ENCODE assay signal across 8 mouse cellular contexts in the genomic region with DNA sequence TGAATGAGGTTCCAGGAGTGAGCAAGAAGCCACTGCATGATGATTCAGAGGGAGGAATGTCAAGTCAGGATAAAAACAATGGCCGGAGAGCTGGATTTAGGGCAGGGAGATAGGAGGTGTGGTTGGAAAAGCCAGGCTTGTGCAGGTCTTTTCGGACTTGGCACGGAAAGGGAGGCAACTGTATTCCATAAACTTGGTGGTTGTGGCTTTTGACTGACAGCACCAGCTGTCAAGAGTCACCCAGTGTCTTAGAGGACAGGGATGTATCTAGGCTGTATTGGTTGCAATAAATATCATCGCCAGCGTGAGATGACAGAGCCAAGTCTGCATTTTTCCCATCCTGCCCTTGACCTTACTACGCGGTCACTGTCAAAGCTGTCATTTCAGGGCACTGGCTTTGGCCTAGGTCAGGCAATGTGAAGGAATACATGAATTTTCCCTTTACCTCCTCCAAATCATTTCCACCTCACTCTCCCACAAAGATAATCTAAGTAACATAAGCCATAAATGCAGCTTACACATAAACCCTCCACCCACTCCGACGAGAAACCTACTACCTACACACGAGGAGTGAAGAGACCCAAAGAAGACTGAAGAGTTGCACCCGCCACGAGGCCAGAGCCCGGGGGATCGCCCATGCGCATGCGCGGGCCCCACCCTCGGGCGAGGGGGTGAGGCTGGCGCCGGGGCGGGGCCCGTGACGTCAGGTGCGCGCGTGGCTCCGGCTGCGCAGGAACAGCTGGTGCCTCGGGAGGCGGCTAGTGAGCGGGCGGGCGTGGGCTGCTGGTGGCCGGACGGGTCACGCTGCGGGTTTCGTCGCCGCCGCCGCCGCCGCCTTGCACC. TPM values are rescaled to one million over a fixed set of nuclear protein-coding genes. Genes with fewer than 3 reads are reported as not detected.
DNase-seq lines count a peak whose midpoint lies in the region; ATAC-seq and TF ChIP-seq lines count a peak whose summit lies in the region.

No protein-coding gene starts in this region.

- no peaks in the 10 kb centered on the region; the same call in 1 of the 2 replicates for H3K79me2 ChIP-seq in MEL (ENCODE audit: control insufficient read depth, insufficient read depth, low read length, poor library complexity)

- peak in 1 of 2 experiments; percentile 27; a peak in 1 of 4 replicates for TF ChIP-seq EP300 in MEL (IDR thresholded peaks at IDR 0.05; ENCODE audit: low read depth in 1 of 2, low read length in 2 of 2)

- no peaks in the 10 kb centered on the region for H3K9me3 ChIP-seq in MEL (replicated peaks; ENCODE audit: insufficient read depth, low read length)
- no peaks in the 10 kb centered on the region for H3K9me3 ChIP-seq in forebrain, postnatal 0 days (ENCODE audit: low read length)
- H3K9me3 ChIP-seq in lung, embryonic 14.5 days (ENCODE audit: low read depth, low read length), result no peaks in the 10 kb centered on the region

- H3K4me2 ChIP-seq in forebrain, postnatal 0 days (ENCODE audit: low read depth), result peak overlapping the region; percentile 77
- H3K4me2 ChIP-seq in lung, embryonic 14.5 days, result peak overlapping the region; percentile 95

- peak overlapping the region; percentile 59 to 99 for H3K4me3 ChIP-seq in MEL (ENCODE audit: control insufficient read depth in 1 of 2, insufficient read depth in 1 of 2, low read depth in 2 of 2, low read length in 2 of 2)
- peak overlapping the region; percentile 87 for H3K4me3 ChIP-seq in cerebellum, adult 2 months (replicated peaks; ENCODE audit: insufficient read depth, low read depth, low read length)
- H3K4me3 ChIP-seq in forebrain, postnatal 0 days (ENCODE audit: low read depth, low read length), result peak overlapping the region; percentile 74
- peak overlapping the region; percentile 86 for H3K4me3 ChIP-seq in lung, embryonic 14.5 days (ENCODE audit: low read depth, low read length)

- H3K4me1 ChIP-seq in MEL (ENCODE audit: control insufficient read depth in 1 of 2, insufficient read depth in 2 of 2, low read length in 2 of 2), result peaks cover 6 to 19% of the 10 kb centered on the region in 2 experiments; a peak in 3 of 4 replicates
- H3K4me1 ChIP-seq in cerebellum, adult 2 months (ENCODE audit: control insufficient read depth, insufficient read depth, low read length), result peaks cover 10% of the 10 kb centered on the region; the same call in 1 of the 2 replicates
- peaks cover 10% of the 10 kb centered on the region; the same call in 1 of the 2 replicates for H3K4me1 ChIP-seq in forebrain, postnatal 0 days (ENCODE audit: insufficient read depth)
- 0 out of 2 replicates have a peak, but pooled peaks cover 8% of the 10 kb centered on the region for H3K4me1 ChIP-seq in lung, embryonic 14.5 days (ENCODE audit: insufficient read depth)

- no peak for TF ChIP-seq RAD21 in MEL (IDR thresholded peaks at IDR 0.05; ENCODE audit: low read depth, low read length)

- peak; percentile 97 for ATAC-seq in forebrain, postnatal 0 days
- ATAC-seq in lung, embryonic 14.5 days (ENCODE audit: insufficient read depth), result peak; percentile 92
- ATAC-seq in neutrophil, adult 5-6 weeks (ENCODE audit: extremely low read depth, insufficient number of reproducible peaks, low FRiP score, poor library complexity, severe bottlenecking), result peak; percentile 66

- peak overlapping the region; percentile 64 for H3K9ac ChIP-seq in MEL (ENCODE audit: control insufficient read depth, low read depth, low read length, poor library complexity, severe bottlenecking)
- H3K9ac ChIP-seq in forebrain, postnatal 0 days, result peak overlapping the region; percentile 80
- H3K9ac ChIP-seq in lung, embryonic 14.5 days, result peak overlapping the region; percentile 74

- WGBS in cerebellum, adult 2 months, result 3% methylated on average over 45 of the region's 45 CpGs
- WGBS in forebrain, postnatal 0 days, result 10% methylated on average over 36 of the region's 45 CpGs
- 6% methylated on average over 45 of the region's 45 CpGs for WGBS in lung, embryonic 14.5 days

- no peaks in the 10 kb centered on the region for H3K27me3 ChIP-seq in MEL (ENCODE audit: control insufficient read depth in 1 of 2, insufficient read depth in 2 of 2, low read length in 2 of 2)
- no peaks in the 10 kb centered on the region for H3K27me3 ChIP-seq in cerebellum, adult 2 months (ENCODE audit: control insufficient read depth, insufficient read depth, low read length)
- H3K27me3 ChIP-seq in forebrain, postnatal 0 days (ENCODE audit: insufficient read depth, low read length), result no peaks in the 10 kb centered on the region
- H3K27me3 ChIP-seq in lung, embryonic 14.5 days (ENCODE audit: insufficient read depth, low read length), result no peaks in the 10 kb centered on the region

- peak; percentile 94 for DNase-seq in MEL (ENCODE audit: low read depth, low spot score)
- DNase-seq in cerebellum, adult 2 months, result peak; percentile 96
- peak; percentile 97 for DNase-seq in forebrain, postnatal 0 days
- DNase-seq in heart, postnatal 4 days, result peak; percentile 96
- DNase-seq in layer of hippocampus, adult 8-10 months (ENCODE audit: low spot score in 2 of 2), result peak; percentile 79 to 91
- DNase-seq in lung, embryonic 14.5 days, result peak; percentile 96
- DNase-seq in testis, postnatal 14 days (ENCODE audit: low spot score), result peak; percentile 89

- peak; percentile 72 to 95; a peak in 2 of 4 replicates for TF ChIP-seq POLR2A in MEL (IDR thresholded peaks at IDR 0.05; ENCODE audit: control insufficient read depth in 1 of 2, insufficient read depth in 1 of 2, low read depth in 1 of 2, low read length in 2 of 2, poor library complexity in 1 of 2)
- peak; percentile 90 for TF ChIP-seq POLR2A in cerebellum, adult 2 months (IDR thresholded peaks at IDR 0.05; ENCODE audit: borderline replicate concordance, insufficient read depth, low read length)

- TF ChIP-seq CTCF in MEL (IDR thresholded peaks at IDR 0.05 in 2 of 3, conservative IDR thresholded peaks at IDR 0.05 in 1 of 3; ENCODE audit: control insufficient read depth in 1 of 3, insufficient read depth in 1 of 3, low read depth in 2 of 3, low read length in 3 of 3, poor library complexity in 1 of 3, severe bottlenecking in 1 of 3), result no peak
- TF ChIP-seq CTCF in cerebellum, adult 2 months (IDR thresholded peaks at IDR 0.05; ENCODE audit: borderline replicate concordance, insufficient read depth, low read depth, low read length), result no peak
- TF ChIP-seq CTCF in forebrain, postnatal 0 days (IDR thresholded peaks at IDR 0.05; ENCODE audit: low read depth), result no peak
- no peak for TF ChIP-seq CTCF in lung, embryonic 14.5 days (IDR thresholded peaks at IDR 0.05; ENCODE audit: low read depth)

- H3K27ac ChIP-seq in MEL (ENCODE audit: control insufficient read depth, low read depth, low read length), result peak overlapping the region; percentile 33
- H3K27ac ChIP-seq in cerebellum, adult 2 months (ENCODE audit: insufficient read depth, low read length), result peak overlapping the region; percentile 92
- peak overlapping the region; percentile 74 for H3K27ac ChIP-seq in forebrain, postnatal 0 days (ENCODE audit: low read depth, low read length)
- peak overlapping the region; percentile 70 for H3K27ac ChIP-seq in lung, embryonic 14.5 days (ENCODE audit: low read depth)

- H3K36me3 ChIP-seq in MEL (ENCODE audit: control insufficient read depth in 1 of 2, insufficient read depth in 2 of 2, low read length in 2 of 2), result peaks cover 0 to 7% of the 10 kb centered on the region in 2 experiments; a peak in 1 of 4 replicates
- H3K36me3 ChIP-seq in forebrain, postnatal 0 days (ENCODE audit: insufficient read depth), result no peaks in the 10 kb centered on the region
- H3K36me3 ChIP-seq in lung, embryonic 14.5 days (ENCODE audit: insufficient read depth), result no peaks in the 10 kb centered on the region

TF ChIP-seq in MEL, 35 proteins besides CTCF, POLR2A, EP300 and RAD21 (continues in another document):
- peak; percentile 96 for TF ChIP-seq POLR2AphosphoS2 (IDR thresholded peaks at IDR 0.05; ENCODE audit: low read length)
- TF ChIP-seq MEF2A (IDR thresholded peaks at IDR 0.05; ENCODE audit: extremely low read depth, insufficient replicate concordance, low read depth, low read length, poor library complexity, severe bottlenecking), result no peak
- no peak for TF ChIP-seq JUND (IDR thresholded peaks at IDR 0.05; ENCODE audit: low read depth, low read length)
- TF ChIP-seq RCOR1 (IDR thresholded peaks at IDR 0.05; ENCODE audit: low read depth, low read length), result no peak

RNA-seq across cellular contexts. Expression of a gene that starts 7.6 kb away (rescaled TPM):
- total RNA-seq in MEL (2012; rRNA removed), result 4.3 and 6.8 TPM in 2 replicates
- polyA plus RNA-seq in MEL (2012; ENCODE audit: insufficient read depth in 1 of 2, insufficient read length in 2 of 2, low read depth in 1 of 2, low replicate concordance in 2 of 2, missing spikeins in 1 of 2), result 1 to 10 TPM in 1 of 2 experiments, not detected in 1; 5.6 TPM
- polyA plus RNA-seq in cerebellum, adult 2 months (2012; rRNA removed), result 21.8 and 25.3 TPM in 2 replicates
- total RNA-seq in forebrain, postnatal 0 days (2014; rRNA removed), result 18.0 and 18.1 TPM in 2 replicates
- 21.2 and 22.2 TPM in 2 replicates for polyA plus RNA-seq in forebrain, postnatal 0 days (2015; fragmentation: Nextera tagmentation; extraction: Ambion mirVana)
- total RNA-seq in heart, postnatal 4 days (2021), result 10 to 100 TPM; 12.1 to 12.7 TPM
- 10 to 100 TPM; 15.4 to 22.0 (median 18.7) TPM for total RNA-seq in layer of hippocampus, adult 8-10 months (2022)
- polyA plus RNA-seq in lung, embryonic 14.5 days (2014; fragmentation: Nextera tagmentation; extraction: Ambion mirVana), result 8.2 and 10.0 TPM in 2 replicates
- 1.8 and 2.0 TPM in 2 replicates for total RNA-seq in neutrophil, adult 5-6 weeks (2017)

RNA-seq across cellular contexts. Expression of a gene that starts 29.0 kb away (rescaled TPM):
- total RNA-seq in MEL (2012; rRNA removed), result not detected in 2 replicates
- not detected for polyA plus RNA-seq in MEL (2012; ENCODE audit: insufficient read depth in 1 of 2, insufficient read length in 2 of 2, low read depth in 1 of 2, low replicate concordance in 2 of 2, missing spikeins in 1 of 2)
- polyA plus RNA-seq in cerebellum, adult 2 months (2012; rRNA removed), result 0.23 and 0.73 TPM in 2 replicates
- total RNA-seq in forebrain, postnatal 0 days (2014; rRNA removed), result 0.23 TPM in 1 of 2 replicates, not detected in the other
- polyA plus RNA-seq in forebrain, postnatal 0 days (2015; fragmentation: Nextera tagmentation; extraction: Ambion mirVana), result 1.1 and 1.5 TPM in 2 replicates
- not detected for total RNA-seq in heart, postnatal 4 days (2021)
- not detected for total RNA-seq in layer of hippocampus, adult 8-10 months (2022)
- 0.72 TPM in 1 of 2 replicates, not detected in the other for polyA plus RNA-seq in lung, embryonic 14.5 days (2014; fragmentation: Nextera tagmentation; extraction: Ambion mirVana)
- not detected in 2 replicates for total RNA-seq in neutrophil, adult 5-6 weeks (2017)

RNA-seq across cellular contexts. Expression of a gene that starts 56.7 kb away (rescaled TPM):
- 2.5 and 4.1 TPM in 2 replicates for total RNA-seq in MEL (2012; rRNA removed)
- 10 to 100 TPM in 1 of 2 experiments, not detected in 1; 10.4 TPM for polyA plus RNA-seq in MEL (2012; ENCODE audit: insufficient read depth in 1 of 2, insufficient read length in 2 of 2, low read depth in 1 of 2, low replicate concordance in 2 of 2, missing spikeins in 1 of 2)
- 27.0 and 32.3 TPM in 2 replicates for polyA plus RNA-seq in cerebellum, adult 2 months (2012; rRNA removed)
- total RNA-seq in forebrain, postnatal 0 days (2014; rRNA removed), result 25.3 and 27.0 TPM in 2 replicates
- 36.9 and 38.7 TPM in 2 replicates for polyA plus RNA-seq in forebrain, postnatal 0 days (2015; fragmentation: Nextera tagmentation; extraction: Ambion mirVana)
- total RNA-seq in heart, postnatal 4 days (2021), result under 1 TPM; 0.36 to 0.71 TPM
- 10 to 100 TPM; 42.0 to 46.6 (median 45.3) TPM for total RNA-seq in layer of hippocampus, adult 8-10 months (2022)
- 2.4 and 2.5 TPM in 2 replicates for polyA plus RNA-seq in lung, embryonic 14.5 days (2014; fragmentation: Nextera tagmentation; extraction: Ambion mirVana)
- total RNA-seq in neutrophil, adult 5-6 weeks (2017), result 32.0 TPM in 2 replicates

Comparison
In these comparisons a context has a peak if more than half of its experiments do, and no peak if none do; other contexts are left out.
1. Peak in every context shown above with its lines: DNase-seq, ATAC-seq, H3K4me3 ChIP-seq and H3K27ac ChIP-seq.
2. H3K27ac ChIP-seq: peak in every context shown above with its lines; median percentile 92 in cerebellum, adult 2 months; 74 in forebrain, postnatal 0 days; 70 in lung, embryonic 14.5 days; 33 in MEL.